Mouse (Mus musculus) lung, postnatal 0 days (tissue): ENCODE measurements around the gene Dph1.

Experiments
- CTCF ChIP-seq: IDR thresholded peaks from 2 replicates; pipeline ENCODE4 v1.5.1; 2016; ENCODE audit warnings: antibody characterized with exemption, mild to moderate bottlenecking
- EP300 ChIP-seq: IDR thresholded peaks from 2 replicates; pipeline ENCODE4 v1.6.1; 2016; ENCODE audit warnings: antibody characterized with exemption, mild to moderate bottlenecking, control low read depth

- no peak for TF ChIP-seq CTCF
- TF ChIP-seq EP300: no peak
Measured at GRCm38 (mm10) chr11:75162591-75163080, 28.4 kb downstream of the Dph1 start.
